Mouse (Mus musculus): ENCODE data around the gene Gm21616.
"Not testable (repeated sequence)": the region's sequence is repeated elsewhere in the genome, so short reads cannot be mapped to it uniquely, and the experiment has no call there.

Gm21616 gene

DNA sequence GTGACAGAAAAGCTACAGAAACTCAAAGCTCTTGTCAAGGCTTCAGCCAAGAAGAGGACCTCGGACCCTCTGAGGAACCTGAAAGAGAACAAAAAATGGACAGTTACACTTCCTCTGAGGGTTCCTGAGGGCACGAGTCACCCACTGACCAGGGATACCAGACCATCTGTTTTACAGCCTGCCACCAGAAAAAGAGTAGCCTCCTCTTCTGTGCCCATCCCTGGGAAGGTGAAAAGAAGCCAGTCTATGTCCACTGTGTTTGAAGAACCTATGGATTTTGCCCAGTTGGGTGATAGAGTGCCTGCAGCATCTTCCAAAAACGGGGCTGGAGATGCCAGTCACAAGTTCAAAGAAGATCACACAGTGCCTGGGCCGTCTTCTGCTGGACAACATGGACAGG is at the start of gene Gm21616:
Gene Gm21616, plus strand, starts transcription at position 301 of the 400 bp plus-strand sequence.
- not testable (repeated sequence) for DNase-seq (ENCODE audit: low read depth, low spot score)

Measured in embryo, embryonic 11.5 days (tissue).